ENCODE assay signal across 8 mouse cellular contexts in the genomic region with DNA sequence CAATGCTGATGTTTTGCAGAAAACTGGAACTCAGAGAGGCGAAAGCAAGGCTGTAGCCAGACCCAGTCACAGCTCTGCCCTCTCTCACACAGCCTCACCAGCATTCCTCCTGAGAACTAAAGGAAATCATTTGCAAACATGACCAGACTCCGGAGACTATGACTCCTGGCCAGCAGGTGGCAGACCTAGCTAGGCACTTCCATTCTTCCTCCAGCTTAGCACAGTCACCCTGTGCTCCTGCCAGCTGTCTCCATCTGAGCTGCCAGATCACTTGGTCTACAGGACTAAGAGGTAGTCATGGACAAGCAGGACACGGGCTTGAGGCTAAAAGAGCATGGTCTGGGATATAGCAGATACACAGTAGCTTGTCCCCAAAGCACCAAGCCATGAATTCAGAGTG. TPM values are rescaled to one million over a fixed set of nuclear protein-coding genes. Genes with fewer than 3 reads are reported as not detected.
DNase-seq lines count a peak whose midpoint lies in the region; ATAC-seq and TF ChIP-seq lines count a peak whose summit lies in the region.

No protein-coding gene starts in this region.

- 2% methylated on average over 3 of the region's 3 CpGs for WGBS in forebrain, embryonic 16.5 days
- WGBS in hindbrain, embryonic 11.5 days = 1% methylated on average over 3 of the region's 3 CpGs

- ATAC-seq in cerebellum, adult (ENCODE audit: insufficient number of reproducible peaks, low FRiP score, low TSS enrichment) = peak; percentile 17; the same call in 1 of the 2 replicates
- ATAC-seq in forebrain, embryonic 16.5 days = peak; percentile 13; the same call in 1 of the 2 replicates
- peak; percentile 17 for ATAC-seq in hindbrain, embryonic 11.5 days (ENCODE audit: low FRiP score)

- DNase-seq in MEL (ENCODE audit: low read depth, low spot score) = peak; percentile 92
- DNase-seq in hindbrain, embryonic 11.5 days (ENCODE audit: low spot score) = peak; percentile 88
- DNase-seq in layer of hippocampus, adult 9-10 months (ENCODE audit: low spot score) = peak; percentile 82
- peak; percentile 93 for DNase-seq in lung, postnatal 10 days
- peak; percentile 55 for DNase-seq in retina, adult 2 months (ENCODE audit: low read depth, low spot score)
- DNase-seq in thymus, postnatal 25 days = peak; percentile 87

- H3K9ac ChIP-seq in MEL (ENCODE audit: control insufficient read depth, low read depth, low read length, poor library complexity, severe bottlenecking) = no peak overlapping the region
- H3K9ac ChIP-seq in forebrain, embryonic 16.5 days (replicated peaks; ENCODE audit: low read depth, low read length) = no peak overlapping the region
- no peak overlapping the region for H3K9ac ChIP-seq in hindbrain, embryonic 11.5 days (ENCODE audit: low read depth, low read length)

- no peak for TF ChIP-seq EP300 in MEL (IDR thresholded peaks at IDR 0.05; ENCODE audit: low read depth in 1 of 2, low read length in 2 of 2)

- no peaks in the 10 kb centered on the region for H3K27me3 ChIP-seq in MEL (ENCODE audit: control insufficient read depth in 1 of 2, insufficient read depth in 2 of 2, low read length in 2 of 2)
- no peaks in the 10 kb centered on the region for H3K27me3 ChIP-seq in forebrain, embryonic 16.5 days (replicated peaks; ENCODE audit: control insufficient read depth, insufficient read depth, low read length)
- H3K27me3 ChIP-seq in hindbrain, embryonic 11.5 days (ENCODE audit: control insufficient read depth, insufficient read depth, low read length) = no peaks in the 10 kb centered on the region

- no peak overlapping the region for H3K4me3 ChIP-seq in MEL (ENCODE audit: control insufficient read depth in 1 of 2, insufficient read depth in 1 of 2, low read depth in 2 of 2, low read length in 2 of 2)
- H3K4me3 ChIP-seq in forebrain, embryonic 16.5 days (replicated peaks; ENCODE audit: low read length) = no peak overlapping the region
- H3K4me3 ChIP-seq in hindbrain, embryonic 11.5 days (ENCODE audit: low read depth, low read length) = no peak overlapping the region

- peak; percentile 92 for TF ChIP-seq RAD21 in MEL (IDR thresholded peaks at IDR 0.05; ENCODE audit: low read depth, low read length)

- no peaks in the 10 kb centered on the region for H3K9me3 ChIP-seq in MEL (replicated peaks; ENCODE audit: insufficient read depth, low read length)
- H3K9me3 ChIP-seq in forebrain, embryonic 16.5 days (ENCODE audit: control insufficient read depth, low read length) = no peaks in the 10 kb centered on the region
- H3K9me3 ChIP-seq in hindbrain, embryonic 11.5 days (ENCODE audit: control insufficient read depth, low read length) = no peaks in the 10 kb centered on the region

- H3K4me2 ChIP-seq in forebrain, embryonic 16.5 days (ENCODE audit: low read length) = no peak overlapping the region
- H3K4me2 ChIP-seq in hindbrain, embryonic 11.5 days (replicated peaks; ENCODE audit: low read depth, low read length) = no peak overlapping the region

- peaks cover 0 to 21% of the 10 kb centered on the region in 2 experiments; a peak in 2 of 4 replicates for H3K36me3 ChIP-seq in MEL (ENCODE audit: control insufficient read depth in 1 of 2, insufficient read depth in 2 of 2, low read length in 2 of 2)
- H3K36me3 ChIP-seq in forebrain, embryonic 16.5 days (ENCODE audit: control insufficient read depth, insufficient read depth) = no peaks in the 10 kb centered on the region
- H3K36me3 ChIP-seq in hindbrain, embryonic 11.5 days (ENCODE audit: control insufficient read depth, insufficient read depth, low read length) = no peaks in the 10 kb centered on the region

- peak; percentile 83 to 99 (median 91) for TF ChIP-seq CTCF in MEL (IDR thresholded peaks at IDR 0.05 in 2 of 3, conservative IDR thresholded peaks at IDR 0.05 in 1 of 3; ENCODE audit: control insufficient read depth in 1 of 3, insufficient read depth in 1 of 3, low read depth in 2 of 3, low read length in 3 of 3, poor library complexity in 1 of 3, severe bottlenecking in 1 of 3)

- no peak overlapping the region for H3K27ac ChIP-seq in MEL (ENCODE audit: control insufficient read depth, low read depth, low read length)
- no peak overlapping the region for H3K27ac ChIP-seq in forebrain, embryonic 16.5 days (ENCODE audit: low read length)
- H3K27ac ChIP-seq in hindbrain, embryonic 11.5 days (ENCODE audit: low read depth, low read length) = no peak overlapping the region

- peaks cover 17% of the 10 kb centered on the region for H3K79me2 ChIP-seq in MEL (ENCODE audit: control insufficient read depth, insufficient read depth, low read length, poor library complexity)

- peaks cover 9 to 15% of the 10 kb centered on the region in 2 experiments for H3K4me1 ChIP-seq in MEL (ENCODE audit: control insufficient read depth in 1 of 2, insufficient read depth in 2 of 2, low read length in 2 of 2)
- peaks cover 45% of the 10 kb centered on the region for H3K4me1 ChIP-seq in forebrain, embryonic 16.5 days (replicated peaks; ENCODE audit: control insufficient read depth, insufficient read depth, low read length)
- peaks cover 6% of the 10 kb centered on the region; the same call in 1 of the 2 replicates for H3K4me1 ChIP-seq in hindbrain, embryonic 11.5 days (replicated peaks; ENCODE audit: control insufficient read depth, insufficient read depth, low read length)

- no peak for TF ChIP-seq POLR2A in MEL (IDR thresholded peaks at IDR 0.05; ENCODE audit: control insufficient read depth in 1 of 2, insufficient read depth in 1 of 2, low read depth in 1 of 2, low read length in 2 of 2, poor library complexity in 1 of 2)

TF ChIP-seq in MEL, 35 proteins besides CTCF, POLR2A, EP300 and RAD21:
- TF ChIP-seq ZC3H11A (IDR thresholded peaks at IDR 0.05; ENCODE audit: low read depth, low read length) = peak; percentile 91
- peak; percentile 30; the same call in 1 of the 2 replicates for TF ChIP-seq ETS1 (IDR thresholded peaks at IDR 0.05; ENCODE audit: low read depth, low read length)
- peak; percentile 68; the same call in 1 of the 2 replicates for TF ChIP-seq SIN3A (IDR thresholded peaks at IDR 0.05; ENCODE audit: low read length)
- no peak for TF ChIP-seq POLR2AphosphoS5 (IDR thresholded peaks at IDR 0.05; ENCODE audit: borderline replicate concordance, low read depth, low read length)
- peak; percentile 91 for TF ChIP-seq SMC3 (IDR thresholded peaks at IDR 0.05; ENCODE audit: low read depth, low read length)
- TF ChIP-seq HCFC1 (IDR thresholded peaks at IDR 0.05; ENCODE audit: low read depth, low read length) = 0 out of 2 replicates have a peak, but pooled peaks have one; percentile 23
- peak; percentile 4; the same call in 1 of the 2 replicates for TF ChIP-seq ZNF384 (IDR thresholded peaks at IDR 0.05; ENCODE audit: low read depth, low read length)
- TF ChIP-seq TBP (IDR thresholded peaks at IDR 0.05; ENCODE audit: low read depth, low read length) = 0 out of 2 replicates have a peak, but pooled peaks have one; percentile 28
- peak; percentile 18; the same call in 1 of the 2 replicates for TF ChIP-seq USF1 (IDR thresholded peaks at IDR 0.05; ENCODE audit: low read depth, low read length)
- TF ChIP-seq ZMIZ1 (IDR thresholded peaks at IDR 0.05; ENCODE audit: low read depth, low read length) = no peak
- TF ChIP-seq GATA1 (IDR thresholded peaks at IDR 0.05; ENCODE audit: low read depth, low read length) = no peak

RNA-seq across cellular contexts. Expression of gene Tango2, which starts 2.7 kb away (rescaled TPM):
- total RNA-seq in MEL (2012; rRNA removed) = 38.0 and 55.9 TPM in 2 replicates
- 10 to 100 TPM in 1 of 2 experiments, not detected in 1; 98.3 TPM for polyA plus RNA-seq in MEL (2012; ENCODE audit: insufficient read depth in 1 of 2, insufficient read length in 2 of 2, low read depth in 1 of 2, low replicate concordance in 2 of 2, missing spikeins in 1 of 2)
- polyA plus RNA-seq in forebrain, embryonic 16.5 days (2015; fragmentation: Nextera tagmentation; extraction: Ambion mirVana) = 74.9 and 86.8 TPM in 2 replicates
- polyA plus RNA-seq in hindbrain, embryonic 11.5 days (2014; fragmentation: Nextera tagmentation; extraction: Ambion mirVana) = 51.3 and 54.0 TPM in 2 replicates

RNA-seq across cellular contexts. Expression of gene Arvcf, which starts 2.7 kb away (rescaled TPM):
- 8.9 and 9.1 TPM in 2 replicates for total RNA-seq in MEL (2012; rRNA removed)
- 10 to 100 TPM in 1 of 2 experiments, not detected in 1; 14.5 TPM for polyA plus RNA-seq in MEL (2012; ENCODE audit: insufficient read depth in 1 of 2, insufficient read length in 2 of 2, low read depth in 1 of 2, low replicate concordance in 2 of 2, missing spikeins in 1 of 2)
- 58.6 and 67.8 TPM in 2 replicates for polyA plus RNA-seq in forebrain, embryonic 16.5 days (2015; fragmentation: Nextera tagmentation; extraction: Ambion mirVana)
- 59.2 and 62.0 TPM in 2 replicates for polyA plus RNA-seq in hindbrain, embryonic 11.5 days (2014; fragmentation: Nextera tagmentation; extraction: Ambion mirVana)

RNA-seq across cellular contexts. Expression of gene Dgcr8, which starts 56.2 kb away (rescaled TPM):
- total RNA-seq in MEL (2012; rRNA removed) = 40.3 and 40.6 TPM in 2 replicates
- polyA plus RNA-seq in MEL (2012; ENCODE audit: insufficient read depth in 1 of 2, insufficient read length in 2 of 2, low read depth in 1 of 2, low replicate concordance in 2 of 2, missing spikeins in 1 of 2) = 10 to 100 TPM in 1 of 2 experiments, not detected in 1; 39.6 TPM
- polyA plus RNA-seq in forebrain, embryonic 16.5 days (2015; fragmentation: Nextera tagmentation; extraction: Ambion mirVana) = 39.2 and 40.8 TPM in 2 replicates
- 36.3 and 36.7 TPM in 2 replicates for polyA plus RNA-seq in hindbrain, embryonic 11.5 days (2014; fragmentation: Nextera tagmentation; extraction: Ambion mirVana)
